Mouse (Mus musculus): ENCODE data around the gene Ppp4r4.

- no peak for TF ChIP-seq POLR2A (IDR thresholded peaks at IDR 0.05; ENCODE audit: extremely low read depth, insufficient read depth, low read length)
- TF ChIP-seq CTCF (IDR thresholded peaks at IDR 0.05; ENCODE audit: low read depth, low read length): no peak
These were observed 33.1 kb downstream of the Ppp4r4 start for GRCm38 (mm10) chr12:103565151-103565550.

Measured in liver, adult 2 months (tissue).